Mouse (Mus musculus): ENCODE results near the gene Rap1b.

DNA sequence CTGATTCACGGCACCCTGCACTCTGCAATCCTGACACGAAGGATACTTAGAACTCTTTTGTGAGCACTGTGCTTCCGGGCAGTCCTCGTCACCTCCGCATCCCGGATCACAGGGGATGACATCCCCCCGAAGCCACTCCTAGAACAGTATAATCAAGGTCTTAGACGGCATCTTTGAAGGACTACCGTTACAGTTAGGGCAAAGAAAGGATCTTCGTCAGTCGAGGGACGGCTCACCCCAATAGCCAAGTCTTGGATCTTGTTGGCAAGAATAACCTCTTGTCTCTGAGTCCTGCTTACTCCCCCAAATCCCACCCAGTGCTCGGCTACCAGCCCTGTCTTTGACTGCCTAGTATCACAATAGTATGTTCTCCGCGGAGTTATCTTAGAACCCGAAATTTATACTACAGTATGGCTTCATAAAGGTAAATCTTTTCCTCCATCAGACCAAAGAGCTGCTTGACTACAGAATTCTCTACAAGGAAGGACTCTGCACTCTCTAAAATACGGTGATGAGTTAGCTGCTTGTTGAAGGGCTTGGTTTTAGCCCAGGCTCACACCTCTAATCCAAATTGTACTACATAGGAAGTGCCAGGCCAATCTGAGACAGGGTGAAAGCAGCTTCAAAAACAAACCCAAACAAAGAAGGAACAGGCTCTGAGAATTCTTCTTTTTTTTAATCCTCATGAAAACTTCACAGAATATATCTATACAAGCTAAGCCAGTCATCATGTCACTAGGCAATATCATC is 55.2 kb downstream of the Rap1b start:
- TF ChIP-seq CTCF (IDR thresholded peaks at IDR 0.05; ENCODE audit: borderline replicate concordance, extremely low read depth, insufficient read depth, insufficient read length) (no peak), POLR2A (IDR thresholded peaks at IDR 0.05; ENCODE audit: borderline replicate concordance, extremely low read depth, insufficient read depth, insufficient read length, poor library complexity, severe bottlenecking) (no peak)
